Mouse (Mus musculus) thymus, postnatal 36 days (tissue): ENCODE measurements around the gene Tecr.
A peak's percentile ranks its signal among the peaks of the same experiment; 100 is the strongest.
"Not testable (repeated sequence)": the region's sequence is repeated elsewhere in the genome, so short reads cannot be mapped to it uniquely, and the experiment has no call there.

ENCODE experiments used
- DNase-seq, 2 experiments: peaks; one replicate each; pipeline ENCODE4 v3.0.0; 2022; ENCODE audit warnings: mixed read lengths in 2 of 2

The Tecr gene

DNA sequence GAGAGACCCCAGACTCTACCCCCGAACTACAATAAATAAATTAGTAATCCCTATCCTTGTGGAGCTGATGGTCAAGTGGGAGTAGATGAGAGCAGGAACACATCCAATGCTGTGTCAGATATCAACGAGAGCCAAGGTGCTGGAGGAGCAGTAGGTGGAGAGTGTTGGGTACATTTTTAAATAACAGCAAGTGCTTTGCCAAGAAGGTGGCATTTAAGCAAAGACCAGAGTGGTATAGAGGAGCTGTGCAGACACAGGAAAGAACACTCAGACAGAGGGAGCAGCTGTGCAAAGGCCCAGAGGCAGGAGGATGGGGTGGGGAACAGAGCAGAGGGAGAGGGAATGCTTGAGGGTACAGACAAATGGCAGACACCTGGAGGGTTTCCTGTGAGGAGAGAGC lies 9.3 kb upstream of the Tecr start:
- no peak for DNase-seq

- no peak for DNase-seq
Observed at GRCm38 (mm10) chr8:83616625-83617024, 8.9 kb upstream of the Tecr start.

GRCm38 (mm10) chr8:83613695-83614094 lies 5.9 kb upstream of the Tecr start:
- DNase-seq, result no peak

- DNase-seq, result peak; percentile 71 to 84
Observed at GRCm38 (mm10) chr8:83611921-83612320, 4.2 kb upstream of the Tecr start.

DNA sequence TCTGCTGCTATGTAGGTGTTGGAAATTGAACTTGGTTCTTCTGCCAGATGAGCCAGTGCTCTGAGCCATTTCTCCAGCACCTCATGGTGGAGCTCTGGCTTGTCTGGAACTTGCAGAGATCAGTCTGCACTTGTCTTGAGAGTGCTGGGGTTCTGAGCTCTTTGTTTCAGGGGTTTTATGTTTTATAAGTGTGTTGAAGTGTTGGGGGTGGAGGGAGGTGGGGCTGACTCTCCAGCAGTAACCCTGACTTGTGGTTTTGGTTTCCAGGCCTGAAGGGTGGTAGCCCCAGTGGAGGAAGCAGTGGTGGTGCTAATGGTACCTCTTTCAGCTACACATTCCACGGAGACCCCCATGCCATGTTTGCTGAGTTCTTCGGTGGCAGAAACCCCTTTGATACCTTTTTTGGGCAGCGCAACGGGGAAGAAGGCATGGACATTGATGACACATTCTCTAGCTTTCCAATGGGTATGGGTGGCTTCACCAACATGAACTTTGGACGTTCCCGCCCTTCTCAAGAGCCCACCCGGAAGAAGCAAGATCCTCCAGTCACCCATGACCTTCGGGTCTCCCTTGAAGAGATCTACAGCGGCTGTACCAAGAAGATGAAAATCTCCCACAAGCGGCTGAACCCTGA lies 1.9 kb upstream of the Tecr start:
- peak in 1 of 2 experiments; percentile 42 for DNase-seq

DNA sequence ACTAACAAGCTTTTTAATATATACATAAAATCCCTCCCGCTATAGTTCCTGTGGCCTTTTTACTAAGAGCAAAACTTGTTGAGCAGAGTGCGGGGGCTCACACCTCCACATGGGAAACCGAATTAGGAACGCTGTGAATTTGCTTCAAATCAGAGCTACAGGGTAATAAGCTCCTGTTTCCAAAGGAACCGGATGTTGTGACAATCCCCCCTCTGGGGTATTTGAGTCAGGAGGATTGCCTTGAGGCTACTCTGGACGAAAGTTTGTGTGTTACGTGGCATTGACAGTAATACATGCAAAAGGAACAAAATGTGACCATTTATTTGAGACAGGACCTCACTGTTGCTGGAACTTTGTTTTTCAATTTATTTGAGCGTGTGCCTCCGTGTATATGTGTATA lies 1.3 kb upstream of the Tecr start:
- no peak for DNase-seq

GRCm38 (mm10) chr8:83608398-83608829 lies 643 bp upstream of the Tecr start:
- DNase-seq, result peak; percentile 85 to 89

DNA sequence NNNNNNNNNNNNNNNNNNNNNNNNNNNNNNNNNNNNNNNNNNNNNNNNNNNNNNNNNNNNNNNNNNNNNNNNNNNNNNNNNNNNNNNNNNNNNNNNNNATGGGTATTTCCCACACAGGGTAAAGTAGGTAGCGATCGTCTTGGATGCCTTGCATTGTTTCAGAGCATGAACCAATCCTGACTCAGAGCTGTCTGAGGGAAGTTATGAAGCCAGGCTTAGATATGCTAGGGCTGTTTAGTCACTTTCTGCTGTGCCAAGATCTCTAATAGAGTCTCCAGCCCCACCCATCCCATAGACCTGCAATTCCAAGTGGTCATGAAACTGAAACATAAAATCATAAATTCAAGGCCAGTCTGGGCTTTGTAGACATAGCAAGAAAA lies 5.1 kb downstream of the Tecr start:
- DNase-seq, result no peak

DNA sequence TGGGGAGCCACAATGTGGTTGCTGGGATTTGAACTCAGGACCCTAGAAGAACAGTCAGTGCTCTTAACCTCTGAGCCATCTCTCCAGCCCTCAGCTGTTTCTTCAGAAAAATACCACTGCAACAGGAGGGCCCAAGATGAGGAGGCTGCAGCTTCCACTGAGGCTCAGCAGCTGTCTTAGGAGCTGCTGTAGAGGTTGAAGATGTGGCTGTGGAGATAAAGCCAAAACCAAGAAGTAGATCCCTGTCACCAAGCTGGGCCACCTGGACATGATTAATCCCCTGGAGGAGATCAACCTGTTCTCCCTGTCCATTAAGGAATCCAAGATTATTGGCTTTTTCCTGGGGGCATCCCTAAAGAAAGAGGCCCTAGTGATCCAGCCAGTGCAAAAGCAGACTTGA lies 8.0 kb downstream of the Tecr start:
- no peak for DNase-seq

DNA sequence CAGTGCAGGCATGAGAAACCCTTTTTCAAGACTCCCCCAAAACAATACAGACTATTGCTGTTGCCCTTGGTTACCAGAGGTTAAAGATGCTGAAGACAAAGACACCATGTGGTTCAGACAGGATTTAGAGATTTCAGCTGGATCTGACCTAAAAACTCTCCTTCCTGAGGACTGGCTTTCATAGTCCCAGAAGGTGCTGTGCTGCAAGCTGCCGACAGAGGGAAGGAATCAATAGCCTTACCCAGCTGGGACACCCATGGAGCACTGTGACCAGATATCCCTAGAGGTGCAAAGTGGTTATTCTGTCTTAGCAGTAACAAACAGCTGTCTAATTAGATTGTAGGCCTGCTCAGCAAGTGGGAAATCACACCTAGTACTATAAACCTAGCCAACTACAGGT lies 9.6 kb downstream of the Tecr start:
- no peak for DNase-seq

DNA sequence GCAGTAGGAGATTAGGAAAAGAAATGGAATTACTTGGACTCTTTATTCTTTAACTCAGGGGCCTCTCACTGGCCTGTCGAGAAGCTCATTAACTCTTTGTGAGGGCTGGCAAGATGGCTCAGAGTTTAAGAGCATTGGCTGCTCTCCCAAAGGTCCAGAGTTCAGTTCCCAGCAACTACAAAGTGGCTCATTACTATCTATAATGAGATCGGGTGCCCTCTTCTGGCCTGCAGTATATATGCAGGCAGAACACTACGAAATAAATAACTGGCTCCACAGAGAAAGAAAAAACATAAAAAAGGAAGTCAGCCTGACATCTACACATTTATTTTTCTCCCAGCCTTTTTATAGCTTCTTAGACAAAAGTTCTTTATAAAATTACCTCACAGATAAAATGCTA lies 11.4 kb downstream of the Tecr start:
- DNase-seq, result peak; percentile 36 to 41

- not testable (repeated sequence) for DNase-seq
Observed at GRCm38 (mm10) chr8:83595050-83595345, 12.8 kb downstream of the Tecr start.

- DNase-seq, result peak; percentile 94 to 97
Observed at GRCm38 (mm10) chr8:83594167-83595049, 13.4 kb downstream of the Tecr start.

DNA sequence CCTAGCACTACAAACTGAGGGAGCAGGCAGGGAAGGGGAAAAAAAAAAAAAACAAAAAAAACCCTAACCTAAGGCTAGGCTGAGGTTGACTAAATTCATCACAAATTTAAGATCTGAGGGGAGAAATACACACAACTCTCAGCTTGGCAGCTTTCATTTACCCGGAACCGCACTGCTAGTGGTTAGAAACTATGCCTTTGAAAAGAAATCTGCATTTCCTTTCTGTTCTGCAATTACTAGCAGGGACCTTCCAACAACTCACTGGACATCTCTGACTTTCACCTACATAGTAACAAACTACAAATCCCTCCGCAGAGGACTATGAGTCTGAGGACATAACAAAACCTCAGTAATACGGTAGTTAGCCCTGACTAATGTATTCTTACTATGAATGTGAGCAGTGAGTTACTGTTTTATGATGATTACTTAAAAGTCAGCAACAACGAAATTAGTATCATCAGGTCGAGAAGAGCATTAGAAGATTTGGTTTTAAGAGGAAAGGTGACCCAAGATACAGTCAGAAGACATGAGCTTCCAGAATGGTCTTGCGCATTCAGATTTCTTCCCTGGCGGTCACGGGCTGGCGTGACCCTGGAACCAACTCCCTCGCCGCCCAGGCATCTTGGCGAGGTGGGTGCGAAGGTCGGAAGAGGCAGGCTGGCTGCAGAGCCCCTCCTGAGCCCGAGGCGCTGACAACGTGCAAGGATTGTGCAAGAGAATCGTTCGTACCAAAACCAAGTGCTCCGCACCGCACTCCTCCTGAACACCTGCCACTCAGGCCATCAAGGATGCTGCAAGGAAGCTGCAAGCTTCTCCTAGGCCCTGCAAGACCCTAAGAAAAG lies 14.2 kb downstream of the Tecr start:
- no peak for DNase-seq

DNA sequence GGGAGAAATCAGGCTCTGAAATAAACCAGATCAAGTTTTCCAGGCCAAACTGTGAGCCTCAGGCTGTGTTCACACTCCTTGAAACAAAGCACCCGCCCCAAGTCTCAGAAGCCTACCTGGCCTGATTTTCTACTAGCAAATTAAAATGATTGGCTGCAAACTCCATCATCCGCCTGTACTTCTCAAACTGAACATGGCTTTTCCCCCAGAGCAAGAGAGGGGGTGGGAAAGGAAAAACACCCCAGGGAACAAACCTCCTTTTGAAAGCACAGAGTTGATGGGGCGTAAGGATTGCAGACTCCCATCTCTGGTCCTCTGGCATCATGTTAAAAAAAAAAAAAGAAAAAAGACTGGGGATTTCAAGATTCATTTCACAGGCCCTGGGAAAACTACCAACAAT lies 15.1 kb downstream of the Tecr start:
- DNase-seq, result no peak

GRCm38 (mm10) chr8:83590488-83591023 lies 17.2 kb downstream of the Tecr start:
- DNase-seq, result no peak

DNA sequence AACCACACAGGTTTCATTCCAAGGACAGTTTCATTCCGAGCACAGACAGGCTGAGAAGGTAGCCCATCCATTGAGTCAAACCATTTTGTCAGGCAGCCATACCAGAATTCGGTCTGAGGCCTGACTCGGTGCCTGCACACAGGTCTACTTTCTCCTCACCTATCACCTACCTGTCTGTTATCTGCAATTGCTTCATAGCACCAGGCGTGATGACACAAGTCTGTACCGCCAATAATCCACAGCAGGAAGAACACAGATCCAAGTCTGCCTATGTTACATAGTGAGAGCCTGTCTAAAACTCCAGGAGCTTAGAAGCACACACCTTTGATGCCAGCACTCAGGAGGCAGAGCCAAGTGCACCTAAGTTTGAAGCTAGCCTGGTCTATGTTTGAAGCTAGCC lies 18.9 kb downstream of the Tecr start:
- DNase-seq, result no peak

GRCm38 (mm10) chr8:83587644-83588043 lies 20.1 kb downstream of the Tecr start:
- DNase-seq, result no peak

- no peak for DNase-seq
Observed at GRCm38 (mm10) chr8:83585333-83585732, 22.4 kb downstream of the Tecr start.

GRCm38 (mm10) chr8:83584771-83585170 lies 23.0 kb downstream of the Tecr start:
- DNase-seq, result no peak

GRCm38 (mm10) chr8:83583236-83583635 lies 24.5 kb downstream of the Tecr start:
- DNase-seq, result no peak

- no peak for DNase-seq
Observed at GRCm38 (mm10) chr8:83582226-83582625, 25.5 kb downstream of the Tecr start.

- DNase-seq, result peak in 1 of 2 experiments; percentile 0
Observed at GRCm38 (mm10) chr8:83580826-83581225, 26.9 kb downstream of the Tecr start.
